Mouse (Mus musculus): ENCODE results near the gene Dgkh.
"Not testable (repeated sequence)": the region's sequence is repeated elsewhere in the genome, so short reads cannot be mapped to it uniquely, and the experiment has no call there.

Gene Dgkh

GRCm38 (mm10) chr14:78630923-78631875 is 101.4 kb downstream of the Dgkh start:
- DNase-seq (ENCODE audit: low read depth, low spot score) = no peak

- peak; percentile 80 for DNase-seq (ENCODE audit: low read depth, low spot score)
Observed at GRCm38 (mm10) chr14:78627516-78628275, 104.9 kb downstream of the Dgkh start.

GRCm38 (mm10) chr14:78618883-78619295 is 113.7 kb downstream of the Dgkh start:
- DNase-seq (ENCODE audit: low read depth, low spot score) = no peak

GRCm38 (mm10) chr14:78613569-78613968 is 119.0 kb downstream of the Dgkh start:
- DNase-seq (ENCODE audit: low read depth, low spot score) = peak; percentile 34

- DNase-seq (ENCODE audit: low read depth, low spot score) = no peak
Observed at GRCm38 (mm10) chr14:78612111-78612788, 120.3 kb downstream of the Dgkh start.

- no peak for DNase-seq (ENCODE audit: low read depth, low spot score)
Observed at GRCm38 (mm10) chr14:78594916-78595315, 137.7 kb downstream of the Dgkh start.

- DNase-seq (ENCODE audit: low read depth, low spot score) = no peak
Observed at GRCm38 (mm10) chr14:78592965-78593364, 139.6 kb downstream of the Dgkh start.

GRCm38 (mm10) chr14:78590335-78590734 is 142.2 kb downstream of the Dgkh start:
- DNase-seq (ENCODE audit: low read depth, low spot score) = peak; percentile 53

- DNase-seq (ENCODE audit: low read depth, low spot score) = no peak
Observed at GRCm38 (mm10) chr14:78584222-78584621, 148.4 kb downstream of the Dgkh start.

- no peak for DNase-seq (ENCODE audit: low read depth, low spot score)
Observed at GRCm38 (mm10) chr14:78583168-78583567, 149.4 kb downstream of the Dgkh start.

- no peak for DNase-seq (ENCODE audit: low read depth, low spot score)
Observed at GRCm38 (mm10) chr14:78575899-78576298, 156.7 kb downstream of the Dgkh start.

- DNase-seq (ENCODE audit: low read depth, low spot score) = no peak
Observed at GRCm38 (mm10) chr14:78568410-78568809, 164.2 kb downstream of the Dgkh start.

GRCm38 (mm10) chr14:78566431-78566830 is 166.1 kb downstream of the Dgkh start:
- DNase-seq (ENCODE audit: low read depth, low spot score) = no peak

- no peak for DNase-seq (ENCODE audit: low read depth, low spot score)
Observed at GRCm38 (mm10) chr14:78564292-78564691, 168.3 kb downstream of the Dgkh start.

GRCm38 (mm10) chr14:78563211-78563610 is 169.4 kb downstream of the Dgkh start:
- no peak for DNase-seq (ENCODE audit: low read depth, low spot score)

- no peak for DNase-seq (ENCODE audit: low read depth, low spot score)
Observed at GRCm38 (mm10) chr14:78562121-78562520, 170.5 kb downstream of the Dgkh start.

GRCm38 (mm10) chr14:78559042-78559441 is 173.5 kb downstream of the Dgkh start:
- DNase-seq (ENCODE audit: low read depth, low spot score) = no peak

GRCm38 (mm10) chr14:78554830-78555229 is 177.7 kb downstream of the Dgkh start:
- not testable (repeated sequence) for DNase-seq (ENCODE audit: low read depth, low spot score)

GRCm38 (mm10) chr14:78553661-78554060 is 178.9 kb downstream of the Dgkh start:
- peak; percentile 73 for DNase-seq (ENCODE audit: low read depth, low spot score)

- DNase-seq (ENCODE audit: low read depth, low spot score) = no peak
Observed at GRCm38 (mm10) chr14:78548807-78549206, 183.8 kb downstream of the Dgkh start.

- no peak for DNase-seq (ENCODE audit: low read depth, low spot score)
Observed at GRCm38 (mm10) chr14:78541319-78541718, 191.3 kb downstream of the Dgkh start.

- DNase-seq (ENCODE audit: low read depth, low spot score) = no peak
Observed at GRCm38 (mm10) chr14:78539821-78540220, 192.8 kb downstream of the Dgkh start.

Measured in ES-CJ7 (cell line).